Mouse (Mus musculus) midbrain, embryonic 13.5 days (tissue): Measurements from ENCODE around the gene Zdhhc12. TPM values are rescaled to one million over a fixed set of nuclear protein-coding genes. Genes with fewer than 3 reads are reported as not detected.
A peak's percentile ranks its signal among the peaks of the same experiment; 100 is the strongest.

Experiments used
- ATAC-seq: fragments of 200-750 bp; cut with Nextera tagmentation; 2 replicates; pipeline ENCODE4 v1.8.0; 2017; ENCODE audit warnings: mild to moderate bottlenecking, moderate TSS enrichment, moderate library complexity
- H3K27ac ChIP-seq: fragments of 300-500 bp; sonication (generic); 2 replicates; pipeline ENCODE4 v1.5.1; 2015; ENCODE audit warnings: inconsistent platforms, mild to moderate bottlenecking, moderate library complexity
- H3K27me3 ChIP-seq: fragments of 300-500 bp; sonication (generic); 2 replicates; pipeline ENCODE4 v1.6.1; 2015; ENCODE audit warnings: mild to moderate bottlenecking, inconsistent platforms
- H3K36me3 ChIP-seq: fragments of 300-500 bp; sonication (generic); 2 replicates; pipeline ENCODE4 v1.6.1; 2015; ENCODE audit warnings: mild to moderate bottlenecking, inconsistent platforms
- H3K4me1 ChIP-seq: fragments of 300-500 bp; sonication (generic); replicated peaks from 2 replicates; pipeline ENCODE4 v1.6.1; 2015; ENCODE audit warnings: inconsistent platforms
- H3K4me2 ChIP-seq: fragments of 300-500 bp; sonication (generic); replicated peaks from 2 replicates; pipeline ENCODE4 v1.6.1; 2015; ENCODE audit warnings: moderate library complexity, mild to moderate bottlenecking, inconsistent platforms
- H3K4me3 ChIP-seq: fragments of 300-500 bp; sonication (generic); replicated peaks from 2 replicates; pipeline ENCODE4 v1.5.1; 2015; ENCODE audit warnings: mild to moderate bottlenecking, inconsistent platforms
- H3K9ac ChIP-seq: fragments of 300-500 bp; sonication (generic); replicated peaks from 2 replicates; pipeline ENCODE4 v1.6.1; 2015; ENCODE audit warnings: mild to moderate bottlenecking, inconsistent platforms
- H3K9me3 ChIP-seq: fragments of 300-500 bp; sonication (generic); 2 replicates; pipeline ENCODE4 v1.6.1; 2016; ENCODE audit warnings: mild to moderate bottlenecking, inconsistent platforms
- WGBS: fragments of 180-500 bp; shearing (Covaris S2); methylation state at CpG from one replicate; pipeline ENCODE4 v1.1.7; 2015; 5-methylcytosine and 5-hydroxymethylcytosine counted together
- polyA plus RNA-seq: library from polyadenylated mRNA; unstranded; fragments of >200 nt; fragmentation: Nextera tagmentation; extraction: Ambion mirVana; gene quantifications from 2 replicates; pipeline ENCODE4 v1.2.1, GENCODE M21; 2015

Gene Zdhhc12
- polyA plus RNA-seq, 1 experiment from 2014 or later: 18.9 TPM

DNA sequence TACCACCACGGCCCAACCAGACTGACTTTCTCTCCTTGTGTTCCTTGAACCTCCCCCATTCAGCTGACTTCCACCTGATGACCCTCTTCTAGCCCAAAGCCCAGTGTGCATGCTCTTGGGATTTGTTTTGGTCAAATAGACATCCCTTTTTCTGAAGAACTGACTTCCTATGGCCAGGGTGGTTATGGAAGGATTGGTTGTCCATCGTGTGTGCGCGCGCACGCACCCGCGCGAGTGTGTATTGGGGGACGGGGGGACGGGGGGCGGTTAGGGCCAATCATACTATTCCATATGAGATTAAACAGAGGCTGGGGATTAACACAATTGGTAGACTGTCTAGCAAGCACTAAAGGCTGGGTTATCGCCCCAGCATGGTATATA, 750 bp upstream of the Zdhhc12 start:
- H3K4me2 ChIP-seq: peak overlapping the region; percentile 78
- no peaks in the 10 kb centered on the region for H3K9me3 ChIP-seq
- no peak overlapping the region for H3K27ac ChIP-seq
- H3K4me1 ChIP-seq: peaks cover 24% of the 10 kb centered on the region
- no peak for ATAC-seq
- peak overlapping the region; percentile 70 for H3K9ac ChIP-seq
- peak overlapping the region; percentile 63 for H3K4me3 ChIP-seq
- H3K36me3 ChIP-seq: peaks cover 34% of the 10 kb centered on the region
- H3K27me3 ChIP-seq: no peaks in the 10 kb centered on the region
- WGBS: 2% methylated on average over 13 of the region's 13 CpGs

DNA sequence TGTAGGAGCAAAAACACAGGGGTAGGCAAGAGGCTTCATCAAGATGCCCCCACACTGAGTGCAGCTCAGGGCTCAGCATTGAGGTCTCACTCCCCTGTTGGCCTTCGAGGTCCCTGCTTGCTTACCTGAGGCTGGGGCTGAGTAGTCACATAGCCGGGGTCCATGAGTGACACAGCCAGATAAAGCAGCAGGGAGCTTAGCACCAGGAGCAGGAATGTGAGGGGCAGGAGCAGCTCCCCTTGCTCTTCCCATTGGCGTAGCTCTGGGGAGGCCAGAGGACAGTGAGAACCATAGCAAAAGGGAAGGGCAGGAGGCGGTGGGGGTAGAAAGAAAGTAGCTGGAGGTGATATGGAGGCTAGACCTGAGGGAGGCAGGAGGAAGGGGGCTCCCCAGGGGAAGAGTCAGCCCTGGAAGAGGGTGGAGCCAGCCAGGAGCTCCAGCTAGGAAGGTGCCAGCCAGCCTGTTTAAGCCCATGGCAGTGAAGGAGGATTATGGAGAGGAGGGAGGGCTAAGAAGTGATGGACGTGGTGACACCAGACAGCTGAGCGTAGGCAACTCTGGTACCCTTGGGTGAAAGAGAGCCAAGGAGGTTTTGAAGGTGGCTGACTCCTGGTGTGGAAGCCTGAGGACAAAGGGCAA, 1.0 kb downstream of the Zdhhc12 start:
- WGBS: 53% methylated on average over 6 of the region's 6 CpGs
- Histone ChIP-seq H3K36me3 (peaks cover 18% of the 10 kb centered on the region), H3K27me3 (no peaks in the 10 kb centered on the region), H3K4me3 (peak overlapping the region; percentile 63), H3K9ac (peak overlapping the region; percentile 70; the same call in 1 of the 2 replicates), H3K9me3 (no peaks in the 10 kb centered on the region), H3K4me2 (peak overlapping the region; percentile 78), H3K27ac (no peak overlapping the region), H3K4me1 (peaks cover 24% of the 10 kb centered on the region)
- ATAC-seq: no peak

DNA sequence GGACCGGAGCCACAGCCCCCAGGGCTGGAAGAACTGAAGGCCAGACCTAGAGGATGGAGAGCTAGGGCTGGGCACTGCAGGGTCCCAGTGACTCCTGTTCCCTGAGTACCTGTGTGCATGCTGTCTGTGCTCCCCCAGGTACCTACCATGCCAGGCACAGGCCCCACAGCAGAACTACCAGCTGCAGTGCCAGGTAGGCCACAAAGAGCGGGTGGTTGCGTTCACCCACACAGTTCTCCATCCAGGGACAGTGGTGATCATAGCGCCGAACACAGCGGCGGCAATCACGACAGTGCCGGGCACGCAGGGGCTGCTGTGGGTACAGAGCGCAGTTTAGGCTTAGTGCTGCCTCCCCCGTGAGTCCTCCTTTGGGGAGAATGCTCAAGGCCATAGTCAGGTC, 1.9 kb downstream of the Zdhhc12 start:
- 98% methylated on average over 12 of the region's 12 CpGs for WGBS

DNA sequence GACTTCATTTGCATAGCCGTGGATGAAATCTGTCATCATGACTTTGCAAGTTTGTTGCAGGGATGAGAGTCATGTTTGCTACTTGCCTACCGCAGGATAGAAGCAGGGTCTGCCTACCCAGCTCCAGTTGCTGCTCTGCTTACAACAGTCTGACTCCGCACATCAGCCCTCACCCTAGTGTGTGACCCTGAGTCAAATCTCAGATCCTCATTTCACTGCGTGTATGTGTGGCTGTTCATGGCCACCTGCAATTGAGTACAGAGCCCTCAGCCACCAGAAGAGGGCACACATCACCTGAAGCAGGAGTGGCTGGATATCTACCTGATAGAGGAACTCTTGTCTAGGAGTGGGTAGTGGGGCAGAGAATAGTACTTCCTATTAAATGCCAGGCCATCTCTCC, 6.1 kb downstream of the Zdhhc12 start:
- Histone ChIP-seq H3K27ac (no peak overlapping the region), H3K9me3 (no peaks in the 10 kb centered on the region), H3K4me1 (peaks cover 9% of the 10 kb centered on the region), H3K27me3 (no peaks in the 10 kb centered on the region), H3K9ac (no peak overlapping the region), H3K36me3 (peaks cover 5% of the 10 kb centered on the region; the same call in 1 of the 2 replicates), H3K4me2 (no peak overlapping the region), H3K4me3 (no peak overlapping the region)
- WGBS: 93% methylated on average over 4 of the region's 4 CpGs
- ATAC-seq: no peak

More for the DNA sequence above, 1.9 kb downstream of the Zdhhc12 start:
- Histone ChIP-seq H3K27me3 (no peaks in the 10 kb centered on the region), H3K4me2 (no peak overlapping the region), H3K4me3 (no peak overlapping the region), H3K9me3 (no peaks in the 10 kb centered on the region), H3K36me3 (peaks cover 11% of the 10 kb centered on the region; the same call in 1 of the 2 replicates), H3K4me1 (peaks cover 24% of the 10 kb centered on the region), H3K9ac (no peak overlapping the region), H3K27ac (no peak overlapping the region)
- ATAC-seq: no peak

DNA sequence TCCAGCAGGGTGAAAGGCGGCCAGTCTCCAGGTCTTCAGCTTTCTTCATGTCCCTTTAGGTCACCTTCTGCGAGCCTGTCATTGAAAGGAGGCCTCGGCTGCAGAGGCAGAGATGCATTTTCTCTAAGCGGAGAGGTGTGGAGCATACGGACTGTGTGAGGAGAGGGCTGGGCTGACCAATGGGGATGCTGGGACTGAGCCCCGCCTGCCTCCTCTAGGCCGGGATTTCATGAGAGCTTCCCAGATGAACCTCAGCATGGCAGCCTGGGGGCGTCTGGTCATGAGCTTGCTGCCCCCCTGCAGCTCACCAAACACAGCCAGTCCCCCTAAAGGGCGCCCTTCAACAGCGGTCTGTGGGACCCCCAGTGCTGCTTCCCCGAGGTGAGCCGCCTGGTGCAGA, 8.8 kb downstream of the Zdhhc12 start:
- WGBS: 11% methylated on average over 12 of the region's 12 CpGs
- Histone ChIP-seq H3K36me3 (no peaks in the 10 kb centered on the region), H3K4me1 (peaks cover 8% of the 10 kb centered on the region), H3K9me3 (no peaks in the 10 kb centered on the region), H3K27ac (no peak overlapping the region), H3K4me3 (peak overlapping the region; percentile 5; the same call in 1 of the 2 replicates), H3K27me3 (no peaks in the 10 kb centered on the region), H3K4me2 (peak overlapping the region; percentile 46), H3K9ac (peak overlapping the region; percentile 28; the same call in 1 of the 2 replicates)
- peak; percentile 82 for ATAC-seq

DNA sequence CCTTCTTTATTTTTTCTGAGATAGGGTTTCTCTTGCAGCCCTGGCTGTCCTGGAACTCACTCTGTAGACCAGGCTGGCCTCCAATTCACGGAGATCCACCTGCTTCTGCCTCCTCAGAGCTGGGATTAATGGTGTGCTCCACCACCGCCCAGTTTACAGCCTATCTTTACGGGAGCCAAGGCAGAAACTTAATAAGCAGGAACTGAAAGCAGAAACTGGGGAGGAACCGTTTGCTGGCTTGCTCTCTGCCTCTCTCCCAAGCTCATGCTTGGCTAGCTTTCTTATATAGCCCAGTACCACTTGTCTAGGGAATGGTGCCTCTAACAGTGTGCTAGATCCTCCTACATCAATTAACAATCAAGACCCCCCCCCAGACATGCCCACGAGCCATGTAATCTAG, 9.3 kb downstream of the Zdhhc12 start:
- Histone ChIP-seq H3K36me3 (no peaks in the 10 kb centered on the region), H3K9ac (no peak overlapping the region), H3K27ac (no peak overlapping the region), H3K27me3 (no peaks in the 10 kb centered on the region), H3K9me3 (no peaks in the 10 kb centered on the region), H3K4me3 (no peak overlapping the region), H3K4me1 (peaks cover 8% of the 10 kb centered on the region), H3K4me2 (peak overlapping the region; percentile 46)
- no peak for ATAC-seq
- 49% methylated on average over 5 of the region's 5 CpGs for WGBS

DNA sequence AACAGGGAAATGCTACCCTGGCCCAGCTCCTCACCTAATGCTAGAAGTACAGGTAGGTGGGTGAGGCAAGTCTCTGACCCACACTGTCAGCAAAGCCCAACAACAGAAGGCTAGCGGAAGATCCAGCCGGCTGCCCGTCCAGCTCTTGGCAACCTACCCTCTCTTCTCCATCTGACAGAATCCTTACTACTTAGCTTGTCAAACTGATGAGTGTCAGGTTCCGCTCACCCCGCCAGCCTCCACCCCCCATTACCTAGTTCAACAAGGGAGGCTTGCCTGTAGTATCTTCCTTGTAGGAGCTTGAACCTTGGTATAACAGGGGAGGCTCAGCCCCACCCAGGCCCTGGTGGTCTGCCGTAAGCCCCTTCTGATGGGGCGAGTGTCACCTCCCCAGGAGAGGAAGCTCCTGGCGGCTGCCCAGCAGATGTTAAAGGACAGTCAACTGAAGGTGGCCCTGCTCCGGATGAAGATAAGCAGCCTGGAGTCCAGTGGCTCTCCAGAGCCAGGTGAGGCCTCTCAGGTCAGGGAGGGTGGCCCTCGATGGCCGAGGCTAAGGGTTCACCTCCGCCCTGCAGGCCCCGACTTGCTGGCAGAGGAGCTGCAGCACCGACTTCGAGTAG, 13.2 kb downstream of the Zdhhc12 start:
- ATAC-seq: no peak
- no peak overlapping the region for H3K9ac ChIP-seq
- 91% methylated on average over 15 of the region's 15 CpGs for WGBS

DNA sequence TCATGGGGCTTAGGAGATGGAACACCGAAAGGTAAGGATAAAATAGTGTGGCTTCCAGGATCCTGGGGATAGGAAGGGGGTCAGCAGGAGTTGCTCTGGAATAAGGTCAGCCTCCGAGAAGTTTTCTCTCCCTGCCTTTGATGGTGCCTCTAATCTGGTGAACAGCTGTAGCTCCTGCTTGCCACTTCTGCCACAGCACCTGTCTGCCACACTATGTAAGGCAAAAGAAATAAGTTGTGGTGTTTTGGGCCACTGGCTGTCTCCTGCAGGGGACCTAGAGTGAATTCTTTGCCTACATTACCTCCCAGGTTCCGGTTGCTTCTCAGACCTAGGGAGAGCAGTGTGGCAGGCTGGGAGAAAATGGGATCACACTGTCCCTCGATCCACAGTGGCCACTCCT, 14.7 kb downstream of the Zdhhc12 start:
- no peaks in the 10 kb centered on the region for H3K9me3 ChIP-seq
- peaks cover 2% of the 10 kb centered on the region; the same call in 1 of the 2 replicates for H3K36me3 ChIP-seq
- no peak for ATAC-seq
- 0 out of 2 replicates have a peak overlapping the region, but pooled peaks have one; percentile 39 for H3K27ac ChIP-seq
- WGBS: 75% methylated on average over 4 of the region's 4 CpGs
- no peak overlapping the region for H3K4me3 ChIP-seq
- no peaks in the 10 kb centered on the region for H3K27me3 ChIP-seq
- peaks cover 17% of the 10 kb centered on the region for H3K4me1 ChIP-seq
- H3K9ac ChIP-seq: peak overlapping the region; percentile 19; the same call in 1 of the 2 replicates
- no peak overlapping the region for H3K4me2 ChIP-seq

More for the DNA sequence above, 13.2 kb downstream of the Zdhhc12 start:
- Histone ChIP-seq H3K9me3 (no peaks in the 10 kb centered on the region), H3K27ac (no peak overlapping the region), H3K36me3 (no peaks in the 10 kb centered on the region), H3K27me3 (no peaks in the 10 kb centered on the region), H3K4me2 (no peak overlapping the region), H3K4me3 (no peak overlapping the region), H3K4me1 (peaks cover 25% of the 10 kb centered on the region)

DNA sequence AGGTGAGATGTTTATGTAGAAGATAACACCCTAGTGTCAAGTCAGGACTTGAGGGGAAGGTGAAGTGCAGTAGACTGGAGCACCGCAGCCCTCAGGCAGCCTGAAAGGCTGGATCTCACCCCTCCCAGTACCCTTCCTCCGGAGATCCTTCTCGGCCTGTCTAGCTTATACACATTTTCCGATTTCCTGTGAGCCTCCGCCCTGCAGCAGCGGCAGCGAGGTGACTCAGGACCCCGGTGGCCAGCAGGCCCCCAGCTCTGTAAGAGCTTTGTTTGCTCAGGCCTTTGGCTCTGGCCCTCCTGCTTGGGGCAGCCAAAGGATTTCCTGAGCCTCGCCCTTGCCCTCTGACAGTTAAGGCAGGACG, 15.1 kb downstream of the Zdhhc12 start:
- Histone ChIP-seq H3K27me3 (no peaks in the 10 kb centered on the region), H3K4me2 (peak overlapping the region; percentile 91), H3K4me1 (peaks cover 17% of the 10 kb centered on the region), H3K4me3 (no peak overlapping the region; the same call in 1 of the 2 replicates), H3K9ac (peak overlapping the region; percentile 19; the same call in 1 of the 2 replicates), H3K9me3 (no peaks in the 10 kb centered on the region), H3K36me3 (peaks cover 6% of the 10 kb centered on the region; the same call in 1 of the 2 replicates), H3K27ac (peak overlapping the region; percentile 39; the same call in 1 of the 2 replicates)
- no peak for ATAC-seq
- 27% methylated on average over 10 of the region's 10 CpGs for WGBS

DNA sequence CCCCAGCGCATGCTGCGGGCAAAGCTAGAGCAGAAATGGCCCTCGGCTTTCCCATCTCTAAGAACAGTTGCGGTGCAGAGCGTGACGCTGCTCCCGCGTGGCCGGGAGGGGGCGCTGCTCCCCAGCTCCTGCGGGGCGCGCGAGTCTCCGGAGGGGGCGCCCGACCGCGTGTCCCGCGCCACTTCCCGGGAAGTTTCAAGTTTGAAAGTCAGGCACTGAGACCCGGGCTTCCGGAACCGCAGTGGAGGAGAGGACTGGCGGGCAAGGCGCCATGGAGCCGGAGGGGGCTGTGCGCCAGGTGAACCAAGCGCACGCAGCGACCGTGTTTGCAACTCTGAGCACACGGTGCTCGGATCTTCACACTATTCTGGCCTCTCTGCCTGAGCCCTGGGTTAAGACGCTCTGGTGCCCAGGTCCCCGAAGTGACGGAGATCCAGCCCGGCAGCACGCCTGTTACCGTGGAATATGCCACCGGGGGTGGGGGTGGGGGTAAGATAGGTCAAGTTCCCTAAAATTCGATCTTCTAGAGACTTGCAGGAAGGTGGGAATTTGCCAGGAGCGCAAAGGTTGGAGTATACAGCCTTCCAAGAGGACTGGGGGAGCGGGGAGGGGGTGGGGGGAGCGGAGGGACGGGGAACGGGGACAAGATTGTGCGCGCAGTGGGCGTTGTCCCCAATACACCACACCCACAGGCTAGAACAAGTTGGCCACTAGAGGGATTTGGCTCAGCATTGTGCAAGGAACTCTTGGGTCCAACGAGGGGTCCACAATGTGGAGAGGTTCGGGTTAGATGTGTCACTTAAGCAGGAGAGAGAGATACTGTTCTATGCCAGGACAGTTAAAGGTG, 15.7 kb downstream of the Zdhhc12 start, which contains the start of gene Pkn3:
TSS of gene Pkn3 (plus strand) at position 183 of the 847 bp plus-strand sequence.
- WGBS: under 1% methylated on average over 53 of the region's 53 CpGs
- peak within 1 kb of the TSS; percentile 46 for H3K4me3 ChIP-seq
- peaks cover 17% of the 10 kb centered on the region for H3K4me1 ChIP-seq
- H3K27me3 ChIP-seq: no peaks in the 10 kb centered on the region
- no peaks in the 10 kb centered on the region for H3K9me3 ChIP-seq
- peak; percentile 82 for ATAC-seq
- peak within 1 kb of the TSS; percentile 91 for H3K4me2 ChIP-seq
- peaks cover 11% of the 10 kb centered on the region for H3K36me3 ChIP-seq
- H3K27ac ChIP-seq: peak within 1 kb of the TSS; percentile 39; the same call in 1 of the 2 replicates
- peak within 1 kb of the TSS; percentile 49; the same call in 1 of the 2 replicates for H3K9ac ChIP-seq

DNA sequence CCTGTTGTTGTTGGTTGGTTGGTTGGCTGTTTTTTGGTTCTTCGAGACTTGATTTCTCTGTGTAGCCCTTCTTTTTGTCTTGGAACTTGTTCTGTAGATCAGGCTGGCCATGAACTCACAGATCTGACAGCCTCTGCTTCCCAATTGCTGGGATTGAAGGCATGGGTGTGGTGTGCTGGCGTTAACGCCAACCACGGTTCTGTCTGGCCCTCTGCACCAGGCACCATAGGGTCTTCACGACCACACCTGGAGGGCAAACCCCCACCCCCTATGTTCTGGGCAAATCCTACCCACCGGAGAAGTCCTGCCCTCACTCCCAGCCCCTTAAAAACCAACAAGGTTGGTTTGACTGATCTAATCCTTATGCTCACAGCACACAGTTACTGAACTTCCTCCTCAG, 16.5 kb downstream of the Zdhhc12 start:
- H3K27me3 ChIP-seq: no peaks in the 10 kb centered on the region
- ATAC-seq: peak; percentile 32
- no peaks in the 10 kb centered on the region for H3K9me3 ChIP-seq
- H3K4me3 ChIP-seq: no peak overlapping the region
- peaks cover 17% of the 10 kb centered on the region for H3K4me1 ChIP-seq
- peaks cover 17% of the 10 kb centered on the region for H3K36me3 ChIP-seq
- peak overlapping the region; percentile 91 for H3K4me2 ChIP-seq
- 75% methylated on average over 6 of the region's 6 CpGs for WGBS
- H3K9ac ChIP-seq: no peak overlapping the region; the same call in 1 of the 2 replicates
- no peak overlapping the region for H3K27ac ChIP-seq
